Mouse (Mus musculus) bone marrow macrophage, adult 2 months (primary cell): ENCODE results near the gene Trim29.

Source experiments
- CTCF ChIP-seq: IDR thresholded peaks from 2 replicates; pipeline ENCODE4 v1.5.1; 2012; ENCODE audit warnings: low read depth, mild to moderate bottlenecking, low read length, moderate library complexity
- POLR2A ChIP-seq: IDR thresholded peaks from 2 replicates; pipeline ENCODE4 v1.6.1; 2012; ENCODE audit warnings: mild to moderate bottlenecking, low read depth, low read length, borderline replicate concordance

GRCm38 (mm10) chr9:43318661-43319060 lies 8.0 kb downstream of the Trim29 start:
- TF ChIP-seq CTCF: no peak
- TF ChIP-seq POLR2A: no peak
